Mouse (Mus musculus): Measurements from ENCODE around the gene Rpp38. TPM values are rescaled to one million over a fixed set of nuclear protein-coding genes. Genes with fewer than 3 reads are reported as not detected.
A peak's percentile ranks its signal among the peaks of the same experiment; 100 is the strongest.

Rpp38 gene
- total RNA-seq (2021) = 1 to 10 TPM; 6.8 to 7.3 TPM
- long read RNA-seq, experiment 1, transcript Rpp38-201 (2 exons, 1,042 nt) = major isoform, 5 of 5 reads
- long read RNA-seq, experiment 1, partial matches to known transcripts = 0 of 5 reads
- long read RNA-seq, experiment 1, other reads (novel, unspliced or antisense) = 0 of 5 reads
- long read RNA-seq, experiment 2, transcript Rpp38-201 (2 exons, 1,042 nt) = major isoform, 7 of 7 reads
- long read RNA-seq, experiment 2, partial matches to known transcripts = 0 of 7 reads
- long read RNA-seq, experiment 2, other reads (novel, unspliced or antisense) = 0 of 7 reads

DNA sequence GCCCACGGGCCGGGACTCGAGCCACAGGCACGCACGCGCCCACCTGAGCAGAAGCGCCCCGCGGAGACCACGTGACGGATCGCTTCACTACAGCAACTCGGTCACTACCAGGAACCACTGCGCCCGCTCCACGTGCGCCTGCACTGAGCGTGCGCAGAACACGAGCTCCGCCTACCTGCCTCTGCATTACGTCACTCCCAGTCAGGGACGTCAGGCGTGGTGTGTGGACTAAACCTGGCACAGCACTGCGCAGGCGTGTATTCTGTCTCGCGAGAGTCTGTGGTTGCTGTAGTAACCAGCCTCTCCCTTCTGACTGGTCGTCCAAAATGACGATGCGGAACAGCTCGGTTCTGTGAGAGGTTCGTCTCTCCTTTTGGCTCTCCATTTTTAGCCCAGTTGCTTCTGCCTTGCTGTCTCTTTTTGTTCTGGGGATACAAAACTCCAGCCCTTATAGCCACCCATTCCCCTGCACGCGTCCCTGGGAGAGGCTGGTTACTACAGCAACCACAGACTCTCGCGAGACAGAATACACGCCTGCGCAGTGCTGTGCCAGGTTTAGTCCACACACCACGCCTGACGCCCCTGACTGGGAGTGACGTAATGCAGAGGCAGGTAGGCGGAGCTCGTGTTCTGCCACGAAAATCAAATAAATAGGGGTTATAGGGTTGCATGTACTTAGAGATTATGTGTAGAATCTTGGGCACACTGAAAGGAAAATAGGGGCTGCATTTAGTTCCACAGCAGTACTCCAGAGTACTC lies at the start of gene Rpp38:
TSS of gene Rpp38 (minus strand) at position 160 of the 759 bp plus-strand sequence.
- Histone ChIP-seq H3K27ac (peak within 1 kb of the TSS; percentile 96), H3K4me3 (peak within 1 kb of the TSS; percentile 97)
- TF ChIP-seq CTCF (IDR thresholded peaks at IDR 0.05) = no peak
- peak; percentile 96 for DNase-seq
- intact Hi-C loops (cut with DNase I) = loop anchor here (2.0 to 10.0 kb wide), 5 partner anchors 48 to 215 kb away; partner anchors contain the start of genes Cdnf, Gm45902, Hspa14 and Nmt2

DNA sequence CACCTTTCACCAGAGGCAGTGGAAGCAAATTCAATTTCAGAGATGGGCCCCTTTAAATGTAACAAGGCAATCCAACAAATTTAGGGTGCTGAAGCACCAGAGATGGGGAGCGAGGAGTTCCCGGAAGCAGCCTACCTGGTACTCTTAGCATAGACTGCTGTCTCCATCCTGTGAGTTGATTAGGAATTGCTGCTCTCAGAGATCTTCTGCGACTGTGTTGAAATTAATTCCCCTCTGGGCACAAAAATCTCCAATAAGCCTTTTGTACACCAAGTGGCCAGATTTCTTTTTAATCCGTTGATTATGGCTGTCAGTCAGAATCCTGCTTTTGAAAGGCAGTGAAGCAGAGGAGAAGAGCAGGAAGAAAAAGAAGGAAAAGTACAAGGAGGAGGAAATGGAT lies 32.7 kb upstream of the Rpp38 start:
- intact Hi-C loops (cut with DNase I) = no loop called here
- no peak for DNase-seq
- Histone ChIP-seq H3K4me3 (no peak overlapping the region), H3K27ac (no peak overlapping the region)
- peak; percentile 31; the same call in 1 of the 2 replicates for TF ChIP-seq CTCF (IDR thresholded peaks at IDR 0.05)

DNA sequence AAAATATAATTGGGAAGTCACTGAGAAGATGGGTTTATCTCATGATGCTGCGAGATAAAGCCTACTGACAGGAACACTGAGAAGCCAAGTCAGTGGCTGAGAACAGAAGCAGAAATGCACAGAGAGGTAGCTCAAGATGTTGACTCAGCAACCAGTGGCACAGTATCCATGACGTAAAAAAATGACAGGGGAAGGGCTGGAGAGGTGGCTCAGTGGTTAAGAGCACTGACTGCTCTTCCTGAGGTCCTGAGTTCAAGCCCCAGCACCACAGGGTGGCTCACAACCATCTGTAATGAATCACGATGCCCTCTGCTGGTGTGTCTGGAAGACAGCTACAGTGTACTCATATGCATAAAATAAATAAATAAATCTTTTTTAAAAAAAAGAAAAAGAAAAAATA lies 28.6 kb upstream of the Rpp38 start:
- intact Hi-C loops (cut with DNase I) = no loop called here
- no peak for DNase-seq

DNA sequence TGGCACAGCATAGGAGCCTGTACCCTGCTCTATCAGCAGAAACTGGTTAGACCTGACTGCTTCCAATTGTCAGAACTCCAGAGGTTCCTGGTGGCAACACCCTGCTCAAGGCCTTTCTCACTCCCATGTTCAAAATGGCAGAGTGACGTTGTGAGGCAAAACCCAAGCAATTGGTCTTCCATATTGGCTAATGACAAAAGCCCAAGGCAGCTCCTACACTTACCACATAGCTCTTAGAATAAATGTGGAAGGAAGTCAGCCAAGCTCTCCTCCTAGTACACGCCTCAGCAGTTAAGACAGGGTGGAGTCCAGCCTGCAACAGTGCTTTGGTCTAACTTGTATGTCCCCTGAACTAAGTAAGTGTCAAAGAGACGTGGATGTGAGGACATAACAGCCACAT lies 25.4 kb upstream of the Rpp38 start:
- no peak for DNase-seq
- Histone ChIP-seq H3K27ac (no peak overlapping the region), H3K4me3 (no peak overlapping the region)
- intact Hi-C loops (cut with DNase I) = no loop called here
- no peak for TF ChIP-seq CTCF (IDR thresholded peaks at IDR 0.05)

More for the DNA sequence above, 28.6 kb upstream of the Rpp38 start:
- H3K27ac ChIP-seq = no peak overlapping the region
- no peak overlapping the region for H3K4me3 ChIP-seq
- TF ChIP-seq CTCF (IDR thresholded peaks at IDR 0.05) = no peak

DNA sequence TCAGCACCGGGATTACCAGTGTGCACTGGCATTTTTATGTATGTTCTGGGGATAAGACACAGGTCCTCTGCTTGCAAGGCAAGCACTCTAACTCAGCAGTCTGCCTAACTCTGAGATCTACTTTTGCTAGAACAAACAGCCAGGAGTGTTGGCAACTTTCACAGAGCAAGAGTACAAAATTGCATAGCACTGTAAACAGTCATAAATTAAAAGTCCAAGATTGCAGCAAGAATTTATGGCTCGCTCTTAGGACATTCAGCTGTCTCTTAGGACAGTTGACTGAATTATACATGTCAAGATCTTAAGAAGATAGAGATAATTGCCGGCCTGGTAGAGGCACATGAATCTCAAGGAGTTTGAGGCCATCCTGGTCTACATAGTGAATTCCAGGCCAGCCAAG lies 23.9 kb upstream of the Rpp38 start:
- H3K27ac ChIP-seq = no peak overlapping the region
- intact Hi-C loops (cut with DNase I) = no loop called here
- no peak for TF ChIP-seq CTCF (IDR thresholded peaks at IDR 0.05)

DNA sequence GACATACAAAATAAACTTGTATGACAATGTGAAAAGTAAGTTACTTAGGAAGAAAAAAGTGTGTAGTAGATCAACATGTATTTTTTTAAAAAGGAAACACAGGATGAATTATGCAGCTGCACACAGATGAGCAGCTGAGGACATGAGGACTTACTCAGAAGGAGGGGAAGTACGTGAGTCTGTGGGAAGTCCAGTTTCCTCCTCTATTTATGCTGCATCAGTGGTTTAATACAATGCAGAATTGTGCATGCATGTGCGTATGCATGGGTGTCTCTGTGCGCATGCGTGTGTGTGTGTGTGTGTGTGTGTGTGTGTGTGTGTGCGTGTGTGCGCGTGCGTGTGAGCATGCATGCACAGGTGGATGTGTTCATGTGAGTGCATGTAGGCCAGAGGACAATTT lies 23.4 kb upstream of the Rpp38 start:
- DNase-seq = no peak
- no peak overlapping the region for H3K27ac ChIP-seq
- H3K4me3 ChIP-seq = no peak overlapping the region
- no peak for TF ChIP-seq CTCF (IDR thresholded peaks at IDR 0.05)
- intact Hi-C loops (cut with DNase I) = no loop called here

More for the DNA sequence above, 23.9 kb upstream of the Rpp38 start:
- DNase-seq = no peak
- no peak overlapping the region for H3K4me3 ChIP-seq

DNA sequence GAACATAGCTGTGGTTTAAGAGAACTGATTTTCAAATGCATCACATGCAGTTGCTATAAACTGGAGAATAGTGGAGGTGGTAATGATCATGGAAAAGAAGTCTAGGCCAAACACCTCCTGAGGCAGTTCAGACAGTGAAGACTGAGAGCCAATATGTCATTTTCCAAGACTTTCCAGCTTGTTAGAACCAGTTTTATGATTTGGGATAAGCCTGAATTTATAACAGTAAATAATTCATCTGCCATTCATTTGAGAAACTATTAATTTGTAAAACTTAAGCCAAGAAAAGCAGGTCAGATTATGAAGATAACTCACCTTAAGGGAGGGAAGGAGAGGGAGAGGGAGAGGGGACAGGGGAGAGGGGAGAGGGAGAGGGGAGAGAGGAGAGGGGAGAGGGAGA lies 20.7 kb upstream of the Rpp38 start:
- Histone ChIP-seq H3K4me3 (no peak overlapping the region), H3K27ac (no peak overlapping the region)
- no peak for TF ChIP-seq CTCF (IDR thresholded peaks at IDR 0.05)
- no peak for DNase-seq
- intact Hi-C loops (cut with DNase I) = no loop called here

DNA sequence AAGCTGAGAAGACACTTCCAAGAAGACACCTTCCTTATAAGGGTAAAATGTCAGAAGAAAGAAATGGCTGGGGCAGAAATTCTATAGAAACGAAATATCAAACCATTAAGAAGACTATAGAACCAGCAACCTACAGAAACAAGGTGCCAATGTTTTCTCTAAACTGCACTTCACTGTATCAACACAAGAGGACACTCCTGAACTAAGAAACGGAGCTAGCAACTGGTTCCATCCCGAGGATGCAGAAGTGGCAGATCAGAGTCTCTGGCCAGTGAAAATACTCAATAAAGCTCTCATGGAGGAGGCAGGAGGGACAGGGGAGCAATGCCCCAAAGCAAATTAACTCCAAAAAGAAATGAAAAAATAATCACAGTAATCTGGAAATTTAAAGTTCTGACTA lies 16.5 kb upstream of the Rpp38 start:
- DNase-seq = no peak
- intact Hi-C loops (cut with DNase I) = no loop called here

DNA sequence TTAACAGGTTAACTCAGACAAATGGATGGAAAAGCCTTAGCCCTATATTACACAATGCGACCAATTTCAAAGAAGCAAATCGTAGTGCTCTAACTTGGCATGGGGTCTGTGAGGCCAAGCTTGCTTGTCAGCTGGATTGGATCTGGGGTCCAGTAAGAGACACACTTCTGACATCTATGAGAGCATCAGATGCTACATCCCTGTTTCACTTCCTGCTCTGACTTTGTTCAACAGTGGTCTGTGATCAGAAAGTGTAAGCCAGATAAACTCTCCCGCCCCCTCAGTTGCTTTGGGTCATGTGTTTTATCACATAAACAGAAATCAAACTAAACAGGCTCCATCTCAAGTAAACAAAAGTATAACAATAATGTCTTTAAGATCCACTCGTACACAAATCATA lies 16.0 kb upstream of the Rpp38 start:
- Histone ChIP-seq H3K27ac (no peak overlapping the region), H3K4me3 (no peak overlapping the region)
- DNase-seq = no peak
- no peak for TF ChIP-seq CTCF (IDR thresholded peaks at IDR 0.05)
- intact Hi-C loops (cut with DNase I) = no loop called here

More for the DNA sequence above, 16.5 kb upstream of the Rpp38 start:
- peak; percentile 63 for TF ChIP-seq CTCF (IDR thresholded peaks at IDR 0.05)
- Histone ChIP-seq H3K4me3 (no peak overlapping the region), H3K27ac (no peak overlapping the region)

DNA sequence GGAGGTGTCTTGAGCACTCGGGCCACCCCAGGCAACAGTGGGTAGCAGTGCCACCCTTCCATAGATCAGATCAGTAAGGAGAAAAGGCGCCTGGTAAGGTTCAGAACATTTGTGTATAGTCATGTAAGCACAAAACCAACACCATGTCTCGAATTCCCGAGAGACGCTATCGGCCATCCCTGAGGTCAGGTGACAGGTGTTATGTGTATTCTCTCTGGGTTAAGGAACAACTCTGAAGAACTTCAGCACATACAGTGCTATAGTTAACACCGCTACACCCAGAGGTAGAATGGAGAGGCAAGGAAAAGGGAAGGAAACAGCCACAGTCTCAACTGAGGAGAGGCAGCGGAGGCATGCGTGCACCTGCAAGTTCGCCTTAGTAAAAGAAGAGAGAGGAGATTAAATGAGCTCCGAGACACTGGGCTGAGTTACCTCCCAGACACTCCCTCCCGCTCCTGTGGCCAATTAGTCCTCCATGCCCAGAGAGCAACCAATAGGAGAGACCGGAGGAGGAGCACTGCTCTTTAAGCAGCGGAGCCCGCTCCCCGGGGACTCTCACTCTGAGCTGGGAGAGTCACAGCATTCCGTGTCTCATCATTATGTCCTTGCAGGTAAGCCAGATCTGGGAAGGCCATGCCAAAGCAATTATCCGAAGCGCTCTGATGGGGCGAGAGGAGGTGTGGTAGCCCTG lies 3.3 kb upstream of the Rpp38 start, which contains the start of gene Acbd7:
TSS of gene Acbd7 (plus strand) at position 558 of the 691 bp plus-strand sequence.
- DNase-seq = peak; percentile 55
- Histone ChIP-seq H3K27ac (no peak within 1 kb of the TSS), H3K4me3 (peak within 1 kb of the TSS; percentile 61)
- intact Hi-C loops (cut with DNase I) = loop anchor here (10.0 kb wide), 1 partner anchor 111 kb away; no protein-coding TSS in a partner anchor
- TF ChIP-seq CTCF (IDR thresholded peaks at IDR 0.05) = no peak

DNA sequence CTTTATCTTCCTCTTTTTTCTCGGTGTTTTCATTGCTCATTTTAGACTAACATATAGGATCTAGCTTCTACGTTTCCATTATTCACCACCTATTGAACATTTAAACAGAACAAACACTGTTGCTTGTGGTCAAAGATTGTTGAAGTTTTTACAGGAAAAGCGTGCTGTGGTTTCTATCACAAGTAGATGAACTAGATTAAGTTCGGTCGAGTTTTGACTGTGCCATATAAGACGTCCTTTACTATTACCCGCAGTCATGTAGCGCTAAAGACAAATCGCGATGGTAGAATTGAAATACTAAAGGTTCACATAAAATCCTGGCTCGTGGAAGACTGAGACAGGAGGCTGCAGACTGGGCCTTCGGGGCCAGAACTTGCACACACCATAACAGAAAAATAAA lies 1.3 kb upstream of the Rpp38 start:
- no peak for DNase-seq
- H3K4me3 ChIP-seq = no peak overlapping the region
- no peak overlapping the region for H3K27ac ChIP-seq
- intact Hi-C loops (cut with DNase I) = loop anchor here (2.0 to 10.0 kb wide), 5 partner anchors 49 to 216 kb away; partner anchors contain the start of genes Cdnf, Gm45902, Hspa14 and Nmt2
- no peak for TF ChIP-seq CTCF (IDR thresholded peaks at IDR 0.05)

DNA sequence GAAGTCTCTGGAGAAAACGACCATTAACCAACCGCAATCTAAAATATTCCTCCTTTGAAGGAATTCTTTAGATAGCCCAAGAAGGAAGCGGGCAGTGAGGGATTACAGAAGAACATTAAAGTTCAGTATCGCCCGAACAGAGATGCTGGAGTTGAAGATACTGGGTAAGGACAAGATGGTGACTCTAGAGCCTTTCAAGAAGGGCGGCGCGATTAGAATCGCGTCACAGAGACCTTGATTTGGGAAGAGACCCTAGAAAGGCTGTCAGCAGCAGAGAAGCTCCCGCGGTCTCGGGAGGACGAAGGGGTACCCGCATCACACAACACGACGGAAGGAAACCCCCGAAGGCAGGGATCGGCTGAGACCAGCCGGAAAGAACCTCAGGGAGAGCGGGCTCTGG lies 387 bp downstream of the Rpp38 start:
- H3K4me3 ChIP-seq = peak overlapping the region; percentile 97
- TF ChIP-seq CTCF (IDR thresholded peaks at IDR 0.05) = no peak
- intact Hi-C loops (cut with DNase I) = loop anchor here (2.0 to 10.0 kb wide), 5 partner anchors 47 to 215 kb away; partner anchors contain the start of genes Cdnf, Gm45902, Hspa14 and Nmt2
- peak overlapping the region; percentile 96 for H3K27ac ChIP-seq
- DNase-seq = no peak
